Mouse (Mus musculus): ENCODE data around the gene Dock1. TPM values are rescaled to one million over a fixed set of nuclear protein-coding genes. Genes with fewer than 3 reads are reported as not detected.

Dock1 gene
- polyA plus RNA-seq, 1 experiment from 2014 or later: 7.2 TPM

- H3K4me3 ChIP-seq: no peak overlapping the region
- no peak for ATAC-seq (replicated peaks)
- 0 out of 2 replicates have a peak overlapping the region, but pooled peaks have one; percentile 1 for H3K27ac ChIP-seq
- WGBS: 67% methylated on average over 1 of the region's 1 CpGs
- H3K27me3 ChIP-seq (replicated peaks): no peaks in the 10 kb centered on the region
- H3K9ac ChIP-seq: no peak overlapping the region
- peaks cover 8% of the 10 kb centered on the region for H3K4me1 ChIP-seq
- no peaks in the 10 kb centered on the region for H3K9me3 ChIP-seq
- no peaks in the 10 kb centered on the region for H3K36me3 ChIP-seq (replicated peaks)
- no peak overlapping the region for H3K4me2 ChIP-seq
These were observed 347.1 kb downstream of the Dock1 start for GRCm38 (mm10) chr7:135017531-135017930.

GRCm38 (mm10) chr7:135020762-135021161 lies 350.3 kb downstream of the Dock1 start:
- Histone ChIP-seq H3K4me3 (no peak overlapping the region), H3K27me3 (replicated peaks) (no peaks in the 10 kb centered on the region), H3K9me3 (no peaks in the 10 kb centered on the region), H3K9ac (no peak overlapping the region), H3K4me1 (peaks cover 8% of the 10 kb centered on the region), H3K4me2 (no peak overlapping the region), H3K36me3 (replicated peaks) (no peaks in the 10 kb centered on the region), H3K27ac (no peak overlapping the region)
- WGBS: 68% methylated on average over 7 of the region's 7 CpGs
- no peak for ATAC-seq (replicated peaks)

GRCm38 (mm10) chr7:135021544-135022100 lies 351.2 kb downstream of the Dock1 start:
- 77% methylated on average over 9 of the region's 9 CpGs for WGBS
- no peak for ATAC-seq (replicated peaks)
- no peak overlapping the region for H3K27ac ChIP-seq

GRCm38 (mm10) chr7:135024531-135024930 lies 354.1 kb downstream of the Dock1 start:
- no peaks in the 10 kb centered on the region for H3K27me3 ChIP-seq (replicated peaks)
- 88% methylated on average over 5 of the region's 5 CpGs for WGBS
- no peak for ATAC-seq (replicated peaks)
- H3K27ac ChIP-seq: no peak overlapping the region
- H3K9ac ChIP-seq: no peak overlapping the region
- no peaks in the 10 kb centered on the region for H3K4me1 ChIP-seq
- no peak overlapping the region for H3K4me2 ChIP-seq
- no peaks in the 10 kb centered on the region for H3K36me3 ChIP-seq (replicated peaks)
- H3K4me3 ChIP-seq: no peak overlapping the region
- no peaks in the 10 kb centered on the region for H3K9me3 ChIP-seq

More at GRCm38 (mm10) chr7:135021544-135022100, 351.2 kb downstream of the Dock1 start:
- Histone ChIP-seq H3K4me3 (no peak overlapping the region), H3K9ac (no peak overlapping the region), H3K27me3 (replicated peaks) (no peaks in the 10 kb centered on the region), H3K36me3 (replicated peaks) (no peaks in the 10 kb centered on the region), H3K4me1 (peaks cover 5% of the 10 kb centered on the region), H3K4me2 (no peak overlapping the region), H3K9me3 (no peaks in the 10 kb centered on the region)

- peaks cover 4% of the 10 kb centered on the region; the same call in 1 of the 2 replicates for H3K4me1 ChIP-seq
- 94% methylated on average over 2 of the region's 2 CpGs for WGBS
- no peak overlapping the region for H3K9ac ChIP-seq
These were observed 358.3 kb downstream of the Dock1 start for GRCm38 (mm10) chr7:135028716-135029115.

GRCm38 (mm10) chr7:135029136-135029535 lies 358.7 kb downstream of the Dock1 start:
- no peak overlapping the region for H3K9ac ChIP-seq
- H3K36me3 ChIP-seq (replicated peaks): no peaks in the 10 kb centered on the region
- WGBS: 87% methylated on average over 3 of the region's 3 CpGs
- no peak overlapping the region for H3K27ac ChIP-seq
- H3K4me3 ChIP-seq: no peak overlapping the region
- H3K4me2 ChIP-seq: no peak overlapping the region
- H3K27me3 ChIP-seq (replicated peaks): no peaks in the 10 kb centered on the region
- H3K9me3 ChIP-seq: no peaks in the 10 kb centered on the region
- ATAC-seq (replicated peaks): no peak
- H3K4me1 ChIP-seq: peaks cover 4% of the 10 kb centered on the region; the same call in 1 of the 2 replicates

More at GRCm38 (mm10) chr7:135028716-135029115, 358.3 kb downstream of the Dock1 start:
- Histone ChIP-seq H3K36me3 (replicated peaks) (no peaks in the 10 kb centered on the region), H3K9me3 (no peaks in the 10 kb centered on the region), H3K4me2 (no peak overlapping the region), H3K27ac (no peak overlapping the region), H3K4me3 (no peak overlapping the region), H3K27me3 (replicated peaks) (no peaks in the 10 kb centered on the region)
- no peak for ATAC-seq (replicated peaks)

- Histone ChIP-seq H3K4me1 (peaks cover 4% of the 10 kb centered on the region; the same call in 1 of the 2 replicates), H3K9ac (no peak overlapping the region), H3K27me3 (replicated peaks) (no peaks in the 10 kb centered on the region), H3K4me2 (no peak overlapping the region), H3K27ac (no peak overlapping the region), H3K4me3 (no peak overlapping the region), H3K36me3 (replicated peaks) (no peaks in the 10 kb centered on the region), H3K9me3 (no peaks in the 10 kb centered on the region)
- ATAC-seq (replicated peaks): no peak
- WGBS: 63% methylated on average over 3 of the region's 3 CpGs
These were observed 361.0 kb downstream of the Dock1 start for GRCm38 (mm10) chr7:135031466-135031865.

- Histone ChIP-seq H3K27me3 (replicated peaks) (no peaks in the 10 kb centered on the region), H3K9ac (no peak overlapping the region), H3K4me3 (no peak overlapping the region), H3K36me3 (replicated peaks) (no peaks in the 10 kb centered on the region), H3K4me1 (peaks cover 4% of the 10 kb centered on the region; the same call in 1 of the 2 replicates), H3K4me2 (no peak overlapping the region), H3K27ac (no peak overlapping the region), H3K9me3 (no peaks in the 10 kb centered on the region)
- no peak for ATAC-seq (replicated peaks)
- WGBS: 72% methylated on average over 5 of the region's 5 CpGs
These were observed 364.4 kb downstream of the Dock1 start for GRCm38 (mm10) chr7:135034811-135035210.

GRCm38 (mm10) chr7:135035651-135036050 lies 365.2 kb downstream of the Dock1 start:
- Histone ChIP-seq H3K27me3 (replicated peaks) (no peaks in the 10 kb centered on the region), H3K9me3 (no peaks in the 10 kb centered on the region), H3K27ac (no peak overlapping the region), H3K9ac (no peak overlapping the region), H3K4me1 (peaks cover 4% of the 10 kb centered on the region; the same call in 1 of the 2 replicates), H3K4me2 (no peak overlapping the region), H3K36me3 (replicated peaks) (no peaks in the 10 kb centered on the region), H3K4me3 (no peak overlapping the region)
- ATAC-seq (replicated peaks): no peak
- 73% methylated on average over 2 of the region's 2 CpGs for WGBS

GRCm38 (mm10) chr7:135038930-135039329 lies 368.5 kb downstream of the Dock1 start:
- Histone ChIP-seq H3K27ac (no peak overlapping the region), H3K36me3 (replicated peaks) (no peaks in the 10 kb centered on the region), H3K4me1 (no peaks in the 10 kb centered on the region), H3K27me3 (replicated peaks) (no peaks in the 10 kb centered on the region), H3K4me3 (no peak overlapping the region), H3K4me2 (no peak overlapping the region), H3K9me3 (no peaks in the 10 kb centered on the region), H3K9ac (no peak overlapping the region)
- ATAC-seq (replicated peaks): no peak
- 84% methylated on average over 1 of the region's 1 CpGs for WGBS

GRCm38 (mm10) chr7:135043931-135044765 lies 373.7 kb downstream of the Dock1 start:
- ATAC-seq (replicated peaks): no peak
- Histone ChIP-seq H3K36me3 (replicated peaks) (no peaks in the 10 kb centered on the region), H3K9ac (no peak overlapping the region), H3K9me3 (no peaks in the 10 kb centered on the region), H3K27me3 (replicated peaks) (no peaks in the 10 kb centered on the region), H3K4me2 (no peak overlapping the region), H3K4me3 (no peak overlapping the region), H3K27ac (no peak overlapping the region), H3K4me1 (no peaks in the 10 kb centered on the region)
- 85% methylated on average over 12 of the region's 12 CpGs for WGBS

- Histone ChIP-seq H3K9me3 (no peaks in the 10 kb centered on the region), H3K9ac (no peak overlapping the region), H3K4me2 (no peak overlapping the region), H3K27ac (no peak overlapping the region), H3K4me1 (no peaks in the 10 kb centered on the region), H3K27me3 (replicated peaks) (no peaks in the 10 kb centered on the region), H3K4me3 (no peak overlapping the region), H3K36me3 (replicated peaks) (no peaks in the 10 kb centered on the region)
- 88% methylated on average over 2 of the region's 2 CpGs for WGBS
- ATAC-seq (replicated peaks): no peak
These were observed 379.0 kb downstream of the Dock1 start for GRCm38 (mm10) chr7:135049416-135049815.

All from midbrain, embryonic 15.5 days (tissue).